Mouse (Mus musculus) left cerebral cortex, adult 2 months (tissue): ENCODE measurements around the gene Nat8f6. TPM values are rescaled to one million over a fixed set of nuclear protein-coding genes. Genes with fewer than 3 reads are reported as not detected.
"Not testable (repeated sequence)": the region's sequence is repeated elsewhere in the genome, so short reads cannot be mapped to it uniquely, and the experiment has no call there.

Experiments
- DNase-seq, 2 experiments: peaks; one replicate each; pipeline ENCODE4 v3.0.0; 2021 to 2022; ENCODE audit warnings: low spot score in 2 of 2, mixed read lengths in 1 of 2; ENCODE audit errors: extremely low spot score in 1 of 2
- H3K27ac ChIP-seq: fragments of 200-600 bp; 2 replicates; pipeline ENCODE4 v1.8.1; 2022
- H3K4me3 ChIP-seq: fragments of 200-600 bp; 2 replicates; pipeline ENCODE4 v1.8.1; 2022
- CTCF ChIP-seq: fragments of 200-600 bp; IDR thresholded peaks from 2 replicates; pipeline ENCODE4 v1.8.1; 2022; ENCODE audit warnings: antibody characterized with exemption, mild to moderate bottlenecking, moderate library complexity
- intact Hi-C: fragments of 180-260 bp; cut with DNase I; formaldehyde crosslinking; loops from one replicate; pipeline ENCODE4 v1.15.1; 2025
- total RNA-seq, 2 experiments: library from RNA; stranded (reverse); gene quantifications; 2 replicates each; pipeline ENCODE4 v1.2.3; 2021

Gene Nat8f6
- total RNA-seq, 2 experiments from 2014 or later, result 2.3 TPM

GRCm38 (mm10) chr6:85851062-85851773 lies 30.5 kb upstream of the Nat8f6 start:
- intact Hi-C loops, result no loop called here
- Histone ChIP-seq H3K27ac (no peak overlapping the region), H3K4me3 (no peak overlapping the region)
- DNase-seq, result no peak
- TF ChIP-seq CTCF, result no peak

- Histone ChIP-seq H3K27ac (peak overlapping the region; percentile 69), H3K4me3 (no peak overlapping the region)
- intact Hi-C loops, result no loop called here
- TF ChIP-seq CTCF, result no peak
- DNase-seq, result no peak
Observed at GRCm38 (mm10) chr6:85849240-85849639, 28.5 kb upstream of the Nat8f6 start.

- peak overlapping the region; percentile 4; the same call in 1 of the 2 replicates for H3K27ac ChIP-seq
- TF ChIP-seq CTCF, result no peak
- intact Hi-C loops, result no loop called here
- DNase-seq, result no peak
- no peak overlapping the region for H3K4me3 ChIP-seq
Observed at GRCm38 (mm10) chr6:85848140-85848539, 27.4 kb upstream of the Nat8f6 start.

GRCm38 (mm10) chr6:85846921-85847320 lies 26.2 kb upstream of the Nat8f6 start:
- DNase-seq, result no peak
- H3K4me3 ChIP-seq, result no peak overlapping the region
- no peak for TF ChIP-seq CTCF
- peak overlapping the region; percentile 4; the same call in 1 of the 2 replicates for H3K27ac ChIP-seq
- intact Hi-C loops, result no loop called here

DNA sequence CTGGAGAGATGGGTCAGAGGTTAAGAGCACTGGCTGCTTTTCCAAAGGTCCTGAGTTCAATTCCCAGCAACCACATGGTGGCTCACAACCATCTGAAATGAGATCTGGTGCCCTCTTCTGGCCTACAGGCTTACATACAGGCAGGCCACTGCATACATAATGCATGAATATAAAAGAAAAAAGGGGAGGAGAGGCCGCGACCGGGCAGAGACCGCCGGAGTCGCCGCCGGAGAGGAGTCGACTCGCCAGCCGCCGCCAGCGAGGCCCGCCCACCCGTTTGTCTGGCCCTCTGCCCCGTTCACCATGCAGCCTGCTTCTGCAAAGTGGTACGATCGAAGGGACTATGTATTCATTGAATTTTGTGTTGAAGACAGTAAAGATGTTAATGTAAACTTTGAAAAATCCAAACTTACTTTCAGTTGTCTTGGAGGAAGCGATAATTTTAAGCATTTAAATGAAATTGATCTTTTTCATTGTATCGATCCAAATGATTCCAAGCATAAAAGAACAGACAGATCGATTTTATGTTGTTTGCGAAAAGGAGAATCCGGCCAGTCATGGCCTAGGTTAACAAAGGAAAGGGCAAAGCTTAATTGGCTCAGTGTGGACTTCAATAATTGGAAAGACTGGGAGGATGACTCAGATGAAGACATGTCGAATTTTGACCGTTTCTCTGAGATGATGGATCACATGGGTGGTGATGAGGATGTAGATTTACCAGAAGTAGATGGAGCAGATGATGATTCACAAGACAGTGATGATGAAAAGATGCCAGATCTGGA lies 23.1 kb upstream of the Nat8f6 start:
- H3K4me3 ChIP-seq, intact Hi-C loops, H3K27ac ChIP-seq, DNase-seq: not testable (repeated sequence)

- Histone ChIP-seq H3K4me3 (no peak overlapping the region), H3K27ac (peak overlapping the region; percentile 73)
- DNase-seq, result peak in 1 of 2 experiments; percentile 25
- intact Hi-C loops, result loop anchor here (2.0 kb wide), 2 partner anchors 17 to 67 kb away; no protein-coding TSS in a partner anchor
- no peak for TF ChIP-seq CTCF
Observed at GRCm38 (mm10) chr6:85839982-85840381, 19.2 kb upstream of the Nat8f6 start.

- no peak overlapping the region for H3K4me3 ChIP-seq
- intact Hi-C loops, result loop anchor here (2.0 kb wide), 1 partner anchor 68 kb away; no protein-coding TSS in a partner anchor
- TF ChIP-seq CTCF, result no peak
- DNase-seq, result no peak
- peak overlapping the region; percentile 58 for H3K27ac ChIP-seq
Observed at GRCm38 (mm10) chr6:85838674-85839073, 17.9 kb upstream of the Nat8f6 start.

DNA sequence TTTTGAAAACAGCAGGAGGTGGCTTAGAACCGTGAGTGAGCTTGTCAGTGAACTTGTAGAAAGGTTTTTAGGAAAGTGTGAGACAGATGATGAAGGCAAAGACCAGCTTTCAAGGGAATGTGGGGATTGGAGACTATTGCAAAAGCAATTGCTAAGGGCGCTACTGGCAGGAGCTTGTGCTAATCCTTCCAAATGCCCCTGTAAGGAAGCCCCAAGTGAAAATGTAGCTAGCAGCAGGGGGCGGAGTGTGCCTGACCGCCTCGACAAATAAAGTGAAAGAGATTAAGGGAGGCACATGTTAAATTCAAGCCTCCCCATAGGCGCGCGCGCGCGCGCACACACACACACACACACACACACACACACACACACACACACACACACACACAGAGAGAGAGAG lies 16.6 kb upstream of the Nat8f6 start:
- intact Hi-C loops, result loop anchor here (1.0 kb wide), 1 partner anchor 56 kb away; no protein-coding TSS in a partner anchor
- peak overlapping the region; percentile 4; the same call in 1 of the 2 replicates for H3K27ac ChIP-seq
- not testable (repeated sequence) for H3K4me3 ChIP-seq
- DNase-seq, result peak in 1 of 2 experiments; percentile 28

DNA sequence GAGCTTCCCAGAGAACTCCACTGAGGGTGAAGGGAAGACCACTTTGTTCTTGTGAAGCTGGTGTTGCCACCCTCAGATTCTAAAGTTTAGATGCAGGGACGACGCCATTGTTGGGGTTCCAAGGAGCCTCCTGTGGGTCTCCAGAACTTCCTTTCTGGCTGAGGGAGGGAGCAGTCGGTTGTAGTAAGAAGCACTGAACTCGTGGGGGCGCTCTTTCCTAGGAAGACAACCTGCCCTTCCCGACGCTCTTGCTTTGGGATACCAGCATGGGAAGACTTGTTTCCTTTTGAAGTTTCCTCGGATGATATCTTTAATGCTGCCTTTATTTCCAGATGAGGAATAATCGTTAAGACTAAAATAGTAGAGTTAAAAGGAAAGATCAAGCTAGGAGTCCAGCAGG lies 16.1 kb upstream of the Nat8f6 start:
- peak overlapping the region; percentile 4; the same call in 1 of the 2 replicates for H3K27ac ChIP-seq
- intact Hi-C loops, result loop anchor here (1.0 kb wide), 1 partner anchor 56 kb away; no protein-coding TSS in a partner anchor
- DNase-seq, result peak; percentile 48 to 59
- peak; percentile 53 for TF ChIP-seq CTCF
- not testable (repeated sequence) for H3K4me3 ChIP-seq

DNA sequence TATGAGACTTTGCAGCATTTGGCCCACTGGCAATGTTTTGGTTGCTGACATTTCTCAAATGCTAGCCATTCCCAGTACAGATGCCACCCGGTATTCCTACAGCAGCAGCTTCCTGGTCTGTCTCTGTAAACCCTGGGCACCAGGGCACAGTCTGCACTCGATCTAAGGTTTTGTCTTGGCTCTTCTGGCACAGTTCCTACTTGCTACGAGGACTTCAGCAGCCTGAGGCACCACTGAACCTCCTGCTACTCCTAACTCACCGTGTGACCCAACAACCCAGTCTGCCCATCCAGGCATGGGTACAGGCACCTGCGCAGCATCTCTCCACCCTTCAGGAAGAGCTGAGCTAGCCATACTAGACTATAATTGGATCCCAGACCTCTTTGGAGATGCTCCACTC lies 15.3 kb upstream of the Nat8f6 start:
- not testable (repeated sequence) for H3K27ac ChIP-seq

GRCm38 (mm10) chr6:85835104-85835503 lies 14.3 kb upstream of the Nat8f6 start:
- intact Hi-C loops, H3K4me3 ChIP-seq, H3K27ac ChIP-seq, DNase-seq: not testable (repeated sequence)

More for the DNA sequence above, 15.3 kb upstream of the Nat8f6 start:
- H3K4me3 ChIP-seq, DNase-seq, intact Hi-C loops: not testable (repeated sequence)

- DNase-seq, H3K4me3 ChIP-seq: not testable (repeated sequence)
- intact Hi-C loops, result loop anchor here (5.0 kb wide), 1 partner anchor 168 kb away; no protein-coding TSS in a partner anchor
- peak overlapping the region; percentile 51; the same call in 1 of the 2 replicates for H3K27ac ChIP-seq
Observed at GRCm38 (mm10) chr6:85834504-85835100, 13.8 kb upstream of the Nat8f6 start.
